Mouse (Mus musculus): ENCODE data around the gene Epha8. TPM values are rescaled to one million over a fixed set of nuclear protein-coding genes. Genes with fewer than 3 reads are reported as not detected.

Epha8 gene
- total and polyA plus RNA-seq, 3 experiments, result 0.03 TPM; not detected in 2

GRCm38 (mm10) chr4:136981993-136982695 is 25.5 kb upstream of the Epha8 start:
- no peaks in the 10 kb centered on the region for H3K79me2 ChIP-seq (ENCODE audit: control insufficient read depth, insufficient read depth, low read length, poor library complexity)
- no peaks in the 10 kb centered on the region for H3K4me1 ChIP-seq (ENCODE audit: control insufficient read depth in 1 of 2, insufficient read depth in 2 of 2, low read length in 2 of 2)
- no peak overlapping the region for H3K4me3 ChIP-seq (ENCODE audit: control insufficient read depth in 1 of 2, insufficient read depth in 1 of 2, low read depth in 2 of 2, low read length in 2 of 2)
- no peaks in the 10 kb centered on the region for H3K36me3 ChIP-seq (ENCODE audit: control insufficient read depth in 1 of 2, insufficient read depth in 2 of 2, low read length in 2 of 2)
- H3K9ac ChIP-seq (ENCODE audit: control insufficient read depth, low read depth, low read length, poor library complexity, severe bottlenecking), result no peak overlapping the region
- no peaks in the 10 kb centered on the region for H3K27me3 ChIP-seq (ENCODE audit: control insufficient read depth in 1 of 2, insufficient read depth in 2 of 2, low read length in 2 of 2)
- TF ChIP-seq CTCF (IDR thresholded peaks at IDR 0.05 in 2 of 3, conservative IDR thresholded peaks at IDR 0.05 in 1 of 3; ENCODE audit: control insufficient read depth in 1 of 3, insufficient read depth in 1 of 3, low read depth in 2 of 3, low read length in 3 of 3, poor library complexity in 1 of 3, severe bottlenecking in 1 of 3) (0 out of 6 replicates have a peak, but pooled peaks of 1 of the 3 experiments have one; percentile 0), USF2 (IDR thresholded peaks at IDR 0.05; ENCODE audit: borderline replicate concordance in 1 of 2, insufficient read depth in 1 of 2, low read depth in 1 of 2, low read length in 2 of 2) (no peak)
- no peaks in the 10 kb centered on the region for H3K9me3 ChIP-seq (replicated peaks; ENCODE audit: insufficient read depth, low read length)
- no peak overlapping the region for H3K27ac ChIP-seq (ENCODE audit: control insufficient read depth, low read depth, low read length)
- no peak for DNase-seq (ENCODE audit: low read depth, low spot score)

- TF ChIP-seq CHD2 (IDR thresholded peaks at IDR 0.05; ENCODE audit: low read length), result no peak
- no peak for TF ChIP-seq ZMIZ1 (IDR thresholded peaks at IDR 0.05; ENCODE audit: low read depth, low read length)
- TF ChIP-seq EP300 (IDR thresholded peaks at IDR 0.05; ENCODE audit: low read depth in 1 of 2, low read length in 2 of 2), result no peak
- no peak for TF ChIP-seq USF1 (IDR thresholded peaks at IDR 0.05; ENCODE audit: low read depth, low read length)
- no peak for TF ChIP-seq MYB (IDR thresholded peaks at IDR 0.05; ENCODE audit: low read depth, low read length)
- no peak for TF ChIP-seq ZKSCAN1 (IDR thresholded peaks at IDR 0.05; ENCODE audit: low read depth, low read length)
- no peak for TF ChIP-seq TCF12 (IDR thresholded peaks at IDR 0.05; ENCODE audit: low read depth, low read length)
- TF ChIP-seq HCFC1 (IDR thresholded peaks at IDR 0.05; ENCODE audit: low read depth, low read length), result no peak
- TF ChIP-seq KAT2A (conservative IDR thresholded peaks at IDR 0.05; ENCODE audit: low read depth, low read length), result no peak
- TF ChIP-seq NELFE (IDR thresholded peaks at IDR 0.05; ENCODE audit: low read depth, low read length), result no peak
- no peak for TF ChIP-seq UBTF (IDR thresholded peaks at IDR 0.05; ENCODE audit: borderline replicate concordance, insufficient read depth, low read depth, low read length)
- no peak for TF ChIP-seq POLR2AphosphoS2 (IDR thresholded peaks at IDR 0.05; ENCODE audit: low read length)
- TF ChIP-seq USF2 (IDR thresholded peaks at IDR 0.05; ENCODE audit: borderline replicate concordance in 1 of 2, insufficient read depth in 1 of 2, low read depth in 1 of 2, low read length in 2 of 2), result no peak
- TF ChIP-seq RAD21 (IDR thresholded peaks at IDR 0.05; ENCODE audit: low read depth, low read length), result no peak
- TF ChIP-seq TBP (IDR thresholded peaks at IDR 0.05; ENCODE audit: low read depth, low read length), result no peak
- TF ChIP-seq GATA1 (IDR thresholded peaks at IDR 0.05; ENCODE audit: low read depth, low read length), result no peak
- no peak for TF ChIP-seq MAZ (IDR thresholded peaks at IDR 0.05; ENCODE audit: low read depth, low read length)
- no peak for TF ChIP-seq ZNF384 (IDR thresholded peaks at IDR 0.05; ENCODE audit: low read depth, low read length)
- no peak for TF ChIP-seq MAX (IDR thresholded peaks at IDR 0.05; ENCODE audit: low read length)
- H3K9ac ChIP-seq (ENCODE audit: control insufficient read depth, low read depth, low read length, poor library complexity, severe bottlenecking), result no peak overlapping the region
Observed at GRCm38 (mm10) chr4:136981347-136981746, 24.7 kb upstream of the Epha8 start.

More at GRCm38 (mm10) chr4:136981347-136981746, 24.7 kb upstream of the Epha8 start:
- no peaks in the 10 kb centered on the region for H3K36me3 ChIP-seq (ENCODE audit: control insufficient read depth in 1 of 2, insufficient read depth in 2 of 2, low read length in 2 of 2)
- H3K27ac ChIP-seq (ENCODE audit: control insufficient read depth, low read depth, low read length), result no peak overlapping the region
- H3K4me1 ChIP-seq (ENCODE audit: control insufficient read depth in 1 of 2, insufficient read depth in 2 of 2, low read length in 2 of 2), result no peaks in the 10 kb centered on the region
- H3K4me3 ChIP-seq (ENCODE audit: control insufficient read depth in 1 of 2, insufficient read depth in 1 of 2, low read depth in 2 of 2, low read length in 2 of 2), result no peak overlapping the region
- no peak for DNase-seq (ENCODE audit: low read depth, low spot score)
- no peaks in the 10 kb centered on the region for H3K79me2 ChIP-seq (ENCODE audit: control insufficient read depth, insufficient read depth, low read length, poor library complexity)
- no peaks in the 10 kb centered on the region for H3K27me3 ChIP-seq (ENCODE audit: control insufficient read depth in 1 of 2, insufficient read depth in 2 of 2, low read length in 2 of 2)
- H3K9me3 ChIP-seq (replicated peaks; ENCODE audit: insufficient read depth, low read length), result no peaks in the 10 kb centered on the region

All from MEL (cell line).